Mouse (Mus musculus) lung, embryonic 15.5 days (tissue): ENCODE data around the gene Mbl1. TPM values are rescaled to one million over a fixed set of nuclear protein-coding genes. Genes with fewer than 3 reads are reported as not detected.

Source experiments
- ATAC-seq: fragments of 200-750 bp; cut with Nextera tagmentation; 2 replicates; pipeline ENCODE4 v1.8.0; 2017; ENCODE audit warnings: moderate number of reproducible peaks, borderline replicate concordance; ENCODE audit not compliant: low FRiP score, low TSS enrichment; ENCODE audit errors: extremely low read depth
- H3K27ac ChIP-seq: fragments of 300-500 bp; sonication (generic); 2 replicates; pipeline ENCODE4 v1.5.1; 2015; ENCODE audit warnings: moderate library complexity, mild to moderate bottlenecking, inconsistent platforms
- H3K27me3 ChIP-seq: fragments of 300-500 bp; sonication (generic); 2 replicates; pipeline ENCODE4 v1.6.1; 2015; ENCODE audit warnings: inconsistent platforms
- H3K36me3 ChIP-seq: fragments of 300-500 bp; sonication (generic); 2 replicates; pipeline ENCODE4 v1.6.1; 2015; ENCODE audit warnings: inconsistent platforms
- H3K4me1 ChIP-seq: fragments of 300-500 bp; sonication (generic); 2 replicates; pipeline ENCODE4 v1.6.1; 2015; ENCODE audit warnings: inconsistent platforms
- H3K4me2 ChIP-seq: fragments of 300-500 bp; sonication (generic); 2 replicates; pipeline ENCODE4 v1.6.1; 2015; ENCODE audit warnings: inconsistent platforms, mild to moderate bottlenecking, moderate library complexity
- H3K4me3 ChIP-seq: fragments of 300-500 bp; sonication (generic); 2 replicates; pipeline ENCODE4 v1.5.1; 2015; ENCODE audit warnings: mild to moderate bottlenecking, inconsistent platforms
- H3K9ac ChIP-seq: fragments of 300-500 bp; sonication (generic); 2 replicates; pipeline ENCODE4 v1.6.1; 2015; ENCODE audit warnings: inconsistent platforms
- H3K9me3 ChIP-seq: fragments of 300-500 bp; sonication (generic); 2 replicates; pipeline ENCODE4 v1.6.1; 2016; ENCODE audit warnings: inconsistent platforms
- WGBS: fragments of 180-500 bp; shearing (Covaris S2); methylation state at CpG from one replicate; pipeline ENCODE4 v1.1.7; 2015; 5-methylcytosine and 5-hydroxymethylcytosine counted together
- polyA plus RNA-seq: library from polyadenylated mRNA; unstranded; fragments of >200 nt; fragmentation: Nextera tagmentation; extraction: Ambion mirVana; gene quantifications from 2 replicates; pipeline ENCODE4 v1.2.1, GENCODE M21; 2015

The Mbl1 gene
- polyA plus RNA-seq, 1 experiment from 2014 or later = 0.31 TPM

- Histone ChIP-seq H3K4me2 (no peak overlapping the region), H3K4me1 (no peaks in the 10 kb centered on the region), H3K27ac (peak overlapping the region; percentile 8; the same call in 1 of the 2 replicates), H3K9me3 (no peaks in the 10 kb centered on the region), H3K36me3 (no peaks in the 10 kb centered on the region), H3K9ac (no peak overlapping the region), H3K4me3 (no peak overlapping the region), H3K27me3 (no peaks in the 10 kb centered on the region)
- 33% methylated on average over 6 of the region's 6 CpGs for WGBS
- ATAC-seq = no peak; the same call in 1 of the 2 replicates
Measured at GRCm38 (mm10) chr14:41198037-41198730, 46.9 kb downstream of the Mbl1 start.

Other genes starting within 250 kb of the Mbl1 start
- 99.0 and 101 TPM in 2 replicates for gene Tspan14, start 184.7 kb upstream of the Mbl1 start, polyA plus RNA-seq
- gene Fam213a, start 137.7 kb upstream of the Mbl1 start, polyA plus RNA-seq = 147 and 150 TPM in 2 replicates
- gene Dydc2, start 82.2 kb upstream of the Mbl1 start, polyA plus RNA-seq = 0.40 and 0.56 TPM in 2 replicates
- gene Dydc1, start 78.5 kb upstream of the Mbl1 start, polyA plus RNA-seq = not detected in 2 replicates
- gene Mat1a, start 46.4 kb upstream of the Mbl1 start, polyA plus RNA-seq = 5.0 and 5.3 TPM in 2 replicates
- 73.7 and 99.1 TPM in 2 replicates for gene Sftpa1, start 19.7 kb upstream of the Mbl1 start, polyA plus RNA-seq
- 0.62 and 1.0 TPM in 2 replicates for gene Sftpd, start 33.7 kb downstream of the Mbl1 start, polyA plus RNA-seq
- not detected in 2 replicates for gene Gm2832, start 127.3 kb downstream of the Mbl1 start, polyA plus RNA-seq
- gene Gm5798, start 197.2 kb downstream of the Mbl1 start, polyA plus RNA-seq = not detected in 2 replicates
- not detected in 2 replicates for gene Gm7945, start 234.9 kb downstream of the Mbl1 start, polyA plus RNA-seq